8 mouse cellular contexts compared by ENCODE assay signal in the genomic region with DNA sequence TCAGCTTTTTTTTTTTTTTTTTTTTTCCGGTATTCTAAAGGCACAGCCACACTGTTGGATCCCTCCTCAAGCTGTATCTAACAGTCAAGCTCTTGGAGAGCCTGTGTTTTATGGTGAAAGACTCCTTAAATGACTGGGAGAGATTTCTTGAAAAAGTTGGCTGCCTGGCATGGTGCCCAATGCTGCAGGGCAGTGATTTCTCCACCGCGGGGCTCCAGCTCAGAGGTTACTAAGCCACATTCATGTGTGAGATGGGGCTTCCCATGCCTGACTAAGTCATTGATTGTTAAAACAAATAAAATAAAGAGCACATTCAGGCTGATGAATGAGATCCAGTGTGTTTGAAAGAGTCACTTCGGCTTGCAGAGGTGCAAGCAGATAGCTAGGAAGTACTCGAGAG.
DNase-seq lines count a peak whose midpoint lies in the region; ATAC-seq lines count a peak whose summit lies in the region.

No protein-coding gene starts in this region.

- H3K9ac ChIP-seq in kidney, embryonic 15.5 days: no peak overlapping the region

- no peak overlapping the region for H3K4me2 ChIP-seq in kidney, embryonic 15.5 days

- DNase-seq in adrenal gland, adult 2 months: peak; percentile 17
- DNase-seq in adrenal gland, adult 8-10 months: no peak
- DNase-seq in kidney, postnatal 4 days: peak; percentile 50 to 53
- DNase-seq in testis, postnatal 10 days (ENCODE audit: low spot score): peak; percentile 81
- no peak for DNase-seq in testis, postnatal 14 days (ENCODE audit: low spot score)
- no peak for DNase-seq in right cerebral cortex, adult 2 months (ENCODE audit: low spot score in 2 of 2)

- no peaks in the 10 kb centered on the region for H3K4me1 ChIP-seq in kidney, embryonic 15.5 days

- ATAC-seq in kidney, embryonic 15.5 days (replicated peaks; ENCODE audit: low FRiP score): no peak
- ATAC-seq in megakaryocyte, adult 5-6 weeks (ENCODE audit: poor library complexity, severe bottlenecking): no peak

- H3K27ac ChIP-seq in kidney, embryonic 15.5 days: no peak overlapping the region

- no peaks in the 10 kb centered on the region for H3K36me3 ChIP-seq in kidney, embryonic 15.5 days

- no peaks in the 10 kb centered on the region for H3K9me3 ChIP-seq in kidney, embryonic 15.5 days (replicated peaks)

- no peaks in the 10 kb centered on the region for H3K27me3 ChIP-seq in kidney, embryonic 15.5 days

- 57% methylated on average over 5 of the region's 5 CpGs for WGBS in kidney, embryonic 15.5 days

- H3K4me3 ChIP-seq in kidney, embryonic 15.5 days (replicated peaks): no peak overlapping the region

Comparison
In these comparisons a context has a peak if more than half of its experiments do, and no peak if none do; other contexts are left out.
1. DNase-seq: peak in adrenal gland, adult 2 months (single experiment), kidney, postnatal 4 days (2 of 2) and testis, postnatal 10 days (single experiment); none in adrenal gland, adult 8-10 months (single experiment), testis, postnatal 14 days (single experiment) and right cerebral cortex, adult 2 months (0 of 2).